Mouse (Mus musculus) left cerebral cortex, postnatal 36 days (tissue): ENCODE measurements around the gene Med25. TPM values are rescaled to one million over a fixed set of nuclear protein-coding genes. Genes with fewer than 3 reads are reported as not detected.

Source experiments
- DNase-seq, 2 experiments: peaks; one replicate each; pipeline ENCODE4 v3.0.0; 2021 to 2022; ENCODE audit warnings: low spot score in 2 of 2, mixed read lengths in 1 of 2
- intact Hi-C: fragments of 180-260 bp; cut with DNase I; formaldehyde crosslinking; loops from one replicate; pipeline ENCODE4 v1.15.1; 2025
- microRNA-seq: library from miRNA; unstranded; fragments of <30 nt; microRNA quantifications from one replicate; pipeline ENCODE4 v1.2.0, GENCODE M21; 2022
- total RNA-seq, 2 experiments: library from RNA; stranded (reverse); gene quantifications; 2 replicates each; pipeline ENCODE4 v1.2.3; 2021

Gene Med25
- total RNA-seq, 2 experiments from 2014 or later, result 91.7 to 98.1 TPM

GRCm38 (mm10) chr7:44832763-44833162 is 59.7 kb downstream of the Med25 start:
- DNase-seq, result no peak
- intact Hi-C loops, result no loop called here

DNA sequence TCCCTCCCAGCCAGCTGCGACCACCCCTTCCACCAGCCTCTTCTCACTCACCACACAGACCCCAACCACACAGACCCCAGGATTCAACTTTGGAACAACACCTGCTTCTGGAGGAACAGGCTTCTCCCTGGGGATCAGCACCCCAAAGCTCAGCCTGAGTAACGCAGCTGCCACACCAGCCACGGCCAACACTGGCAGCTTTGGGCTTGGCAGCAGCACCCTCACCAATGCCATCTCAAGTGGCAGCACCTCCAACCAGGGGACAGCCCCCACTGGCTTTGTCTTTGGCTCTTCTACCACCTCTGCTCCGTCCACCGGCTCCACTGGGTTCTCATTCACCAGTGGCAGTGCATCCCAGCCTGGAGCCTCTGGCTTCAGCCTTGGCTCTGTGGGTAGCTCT is 63.8 kb downstream of the Med25 start:
- intact Hi-C loops, result no loop called here
- no peak for DNase-seq

GRCm38 (mm10) chr7:44826771-44827170 is 65.7 kb downstream of the Med25 start:
- no peak for DNase-seq
- intact Hi-C loops, result no loop called here

Small RNAs within 50 kb of the gene (microRNA-seq; reads per million reads assigned to microRNA genes)
- gene Mir707, result not detected

Other genes with a start within 250 kb of the Med25 start
- 10 to 100 TPM; 17.7 to 20.6 TPM for gene Myh14, start 221.9 kb downstream of the Med25 start, total RNA-seq
- not detected for gene Izumo2, start 184.0 kb downstream of the Med25 start, total RNA-seq
- 10 to 100 TPM; 28.1 to 29.4 TPM for gene Vrk3, start 144.3 kb downstream of the Med25 start, total RNA-seq
- gene Zfp473, start 141.7 kb downstream of the Med25 start, total RNA-seq, result under 1 TPM; 0.32 to 0.36 TPM
- gene Nup62, start 76.6 kb downstream of the Med25 start, total RNA-seq, result 10 to 100 TPM; 28.1 to 32.2 TPM
- gene Il4i1, start 76.3 kb downstream of the Med25 start, total RNA-seq, result 1 to 10 TPM; 2.2 to 2.4 TPM
- 10 to 100 TPM; 22.2 to 26.5 TPM for gene Atf5, start 76.1 kb downstream of the Med25 start, total RNA-seq
- 10 to 100 TPM; 67.7 to 73.6 TPM for gene Akt1s1, start 43.7 kb downstream of the Med25 start, total RNA-seq
- gene Tbc1d17, start 43.6 kb downstream of the Med25 start, total RNA-seq, result 10 to 100 TPM; 71.9 to 75.6 TPM
- 10 to 100 TPM; 26.8 TPM for gene Pnkp, start 35.6 kb downstream of the Med25 start, total RNA-seq
- 100 to 1,000 TPM; 284 to 285 TPM for gene Ptov1, start 22.9 kb downstream of the Med25 start, total RNA-seq
- gene Fuz, start 3.4 kb upstream of the Med25 start, total RNA-seq, result 10 to 100 TPM; 18.2 to 20.6 TPM
- gene Ap2a1, start 36.8 kb upstream of the Med25 start, total RNA-seq, result 100 to 1,000 TPM; 346 to 355 TPM
- 1 to 10 TPM; 1.4 to 3.4 TPM for gene Tsks, start 50.5 kb upstream of the Med25 start, total RNA-seq
- gene Cpt1c, start 82.1 kb upstream of the Med25 start, total RNA-seq, result 10 to 100 TPM; 85.4 to 97.7 TPM
- gene Prmt1, start 93.9 kb upstream of the Med25 start, total RNA-seq, result 100 to 1,000 TPM; 143 to 145 TPM
- gene Irf3, start 104.9 kb upstream of the Med25 start, total RNA-seq, result 10 to 100 TPM; 29.2 to 38.7 TPM
- gene Bcl2l12, start 106.0 kb upstream of the Med25 start, total RNA-seq, result 1 to 10 TPM; 1.8 to 2.6 TPM
- 100 to 1,000 TPM; 174 to 177 TPM for gene Scaf1, start 123.7 kb upstream of the Med25 start, total RNA-seq
- gene Rras, start 125.2 kb upstream of the Med25 start, total RNA-seq, result 10 to 100 TPM; 12.9 to 13.9 TPM
- 10 to 100 TPM; 64.9 to 75.3 TPM for gene Prr12, start 160.2 kb upstream of the Med25 start, total RNA-seq
- gene Nosip, start 169.7 kb upstream of the Med25 start, total RNA-seq, result 10 to 100 TPM; 59.7 to 63.7 TPM
- gene Prrg2, start 170.0 kb upstream of the Med25 start, total RNA-seq, result 1 to 10 TPM; 5.4 to 7.4 TPM
- gene Rcn3, start 199.5 kb upstream of the Med25 start, total RNA-seq, result 1 to 10 TPM; 3.8 to 4.9 TPM
- 10 to 100 TPM; 22.3 to 22.7 TPM for gene Fcgrt, start 211.1 kb upstream of the Med25 start, total RNA-seq
- 100 to 1,000 TPM; 405 to 466 TPM for gene Rps11, start 231.7 kb upstream of the Med25 start, total RNA-seq
- gene Rpl13a, start 236.0 kb upstream of the Med25 start, total RNA-seq, result 100 to 1,000 TPM; 614 to 796 TPM
- gene Gm45713, start 243.5 kb upstream of the Med25 start, total RNA-seq, result not detected
- 1 to 10 TPM; 3.7 to 6.1 TPM for gene Flt3l, start 243.7 kb upstream of the Med25 start, total RNA-seq